Mouse (Mus musculus): ENCODE data around the gene Map4. TPM values are rescaled to one million over a fixed set of nuclear protein-coding genes. Genes with fewer than 3 reads are reported as not detected.

Gene Map4
- polyA plus RNA-seq, 1 experiment from 2014 or later = 90.6 TPM

GRCm38 (mm10) chr9:110044373-110044772, 113.1 kb downstream of the Map4 start:
- Histone ChIP-seq H3K4me3 (ENCODE audit: low read depth, low read length) (no peak overlapping the region), H3K4me1 (ENCODE audit: control insufficient read depth, insufficient read depth, low read length) (0 out of 2 replicates have a peak, but pooled peaks cover 2% of the 10 kb centered on the region), H3K27ac (ENCODE audit: low read depth, low read length) (no peak overlapping the region), H3K9me3 (replicated peaks; ENCODE audit: control insufficient read depth, low read length) (no peaks in the 10 kb centered on the region), H3K36me3 (ENCODE audit: control insufficient read depth, insufficient read depth, low read length) (0 out of 2 replicates have a peak, but pooled peaks cover 3% of the 10 kb centered on the region), H3K27me3 (replicated peaks; ENCODE audit: control insufficient read depth, insufficient read depth, low read length) (no peaks in the 10 kb centered on the region), H3K9ac (ENCODE audit: low read length) (no peak overlapping the region), H3K4me2 (ENCODE audit: low read length) (no peak overlapping the region)
- no peak for DNase-seq (ENCODE audit: low spot score)
- no peak for ATAC-seq
- WGBS = 95% methylated on average over 4 of the region's 4 CpGs

- no peak overlapping the region for H3K9ac ChIP-seq (ENCODE audit: low read length)
- no peak overlapping the region for H3K4me3 ChIP-seq (ENCODE audit: low read depth, low read length)
- H3K27ac ChIP-seq (ENCODE audit: low read depth, low read length) = no peak overlapping the region
- no peaks in the 10 kb centered on the region for H3K27me3 ChIP-seq (replicated peaks; ENCODE audit: control insufficient read depth, insufficient read depth, low read length)
- ATAC-seq = no peak
- no peaks in the 10 kb centered on the region for H3K36me3 ChIP-seq (ENCODE audit: control insufficient read depth, insufficient read depth, low read length)
- H3K4me2 ChIP-seq (ENCODE audit: low read length) = no peak overlapping the region
- H3K9me3 ChIP-seq (replicated peaks; ENCODE audit: control insufficient read depth, low read length) = no peaks in the 10 kb centered on the region
- H3K4me1 ChIP-seq (ENCODE audit: control insufficient read depth, insufficient read depth, low read length) = 0 out of 2 replicates have a peak, but pooled peaks cover 2% of the 10 kb centered on the region
- no peak for DNase-seq (ENCODE audit: low spot score)
Measured at GRCm38 (mm10) chr9:110045763-110046377, 114.6 kb downstream of the Map4 start.

GRCm38 (mm10) chr9:110047260-110047659, 116.0 kb downstream of the Map4 start:
- H3K9ac ChIP-seq (ENCODE audit: low read length) = no peak overlapping the region
- H3K27me3 ChIP-seq (replicated peaks; ENCODE audit: control insufficient read depth, insufficient read depth, low read length) = no peaks in the 10 kb centered on the region
- ATAC-seq (no peak), DNase-seq (ENCODE audit: low spot score) (no peak)
- H3K9me3 ChIP-seq (replicated peaks; ENCODE audit: control insufficient read depth, low read length) = no peaks in the 10 kb centered on the region
- peaks cover 15% of the 10 kb centered on the region for H3K4me1 ChIP-seq (ENCODE audit: control insufficient read depth, insufficient read depth, low read length)
- no peaks in the 10 kb centered on the region for H3K36me3 ChIP-seq (ENCODE audit: control insufficient read depth, insufficient read depth, low read length)
- no peak overlapping the region for H3K4me3 ChIP-seq (ENCODE audit: low read depth, low read length)
- H3K4me2 ChIP-seq (ENCODE audit: low read length) = no peak overlapping the region
- H3K27ac ChIP-seq (ENCODE audit: low read depth, low read length) = no peak overlapping the region

GRCm38 (mm10) chr9:110047857-110048256, 116.6 kb downstream of the Map4 start:
- H3K27ac ChIP-seq (ENCODE audit: low read depth, low read length) = no peak overlapping the region
- ATAC-seq = peak; percentile 42; the same call in 1 of the 2 replicates
- no peaks in the 10 kb centered on the region for H3K36me3 ChIP-seq (ENCODE audit: control insufficient read depth, insufficient read depth, low read length)
- H3K4me3 ChIP-seq (ENCODE audit: low read depth, low read length) = no peak overlapping the region
- peak; percentile 62 for DNase-seq (ENCODE audit: low spot score)
- no peak overlapping the region for H3K4me2 ChIP-seq (ENCODE audit: low read length)
- WGBS = 15% methylated on average over 3 of the region's 3 CpGs
- no peaks in the 10 kb centered on the region for H3K27me3 ChIP-seq (replicated peaks; ENCODE audit: control insufficient read depth, insufficient read depth, low read length)
- H3K9ac ChIP-seq (ENCODE audit: low read length) = no peak overlapping the region
- H3K4me1 ChIP-seq (ENCODE audit: control insufficient read depth, insufficient read depth, low read length) = peaks cover 21% of the 10 kb centered on the region
- no peaks in the 10 kb centered on the region for H3K9me3 ChIP-seq (replicated peaks; ENCODE audit: control insufficient read depth, low read length)

GRCm38 (mm10) chr9:110051184-110051583, 119.9 kb downstream of the Map4 start:
- Histone ChIP-seq H3K4me2 (ENCODE audit: low read length) (peak overlapping the region; percentile 66; the same call in 1 of the 2 replicates), H3K9ac (ENCODE audit: low read length) (no peak overlapping the region), H3K9me3 (replicated peaks; ENCODE audit: control insufficient read depth, low read length) (no peaks in the 10 kb centered on the region), H3K4me1 (ENCODE audit: control insufficient read depth, insufficient read depth, low read length) (peaks cover 36% of the 10 kb centered on the region), H3K36me3 (ENCODE audit: control insufficient read depth, insufficient read depth, low read length) (no peaks in the 10 kb centered on the region), H3K27ac (ENCODE audit: low read depth, low read length) (no peak overlapping the region), H3K4me3 (ENCODE audit: low read depth, low read length) (no peak overlapping the region), H3K27me3 (replicated peaks; ENCODE audit: control insufficient read depth, insufficient read depth, low read length) (no peaks in the 10 kb centered on the region)
- no peak for ATAC-seq
- no peak for DNase-seq (ENCODE audit: low spot score)

GRCm38 (mm10) chr9:110051869-110052661, 120.8 kb downstream of the Map4 start:
- DNase-seq (ENCODE audit: low spot score) (peak; percentile 76), ATAC-seq (peak; percentile 38)
- Histone ChIP-seq H3K27me3 (replicated peaks; ENCODE audit: control insufficient read depth, insufficient read depth, low read length) (no peaks in the 10 kb centered on the region), H3K9me3 (replicated peaks; ENCODE audit: control insufficient read depth, low read length) (no peaks in the 10 kb centered on the region), H3K27ac (ENCODE audit: low read depth, low read length) (peak overlapping the region; percentile 78), H3K36me3 (ENCODE audit: control insufficient read depth, insufficient read depth, low read length) (no peaks in the 10 kb centered on the region), H3K9ac (ENCODE audit: low read length) (peak overlapping the region; percentile 80), H3K4me3 (ENCODE audit: low read depth, low read length) (peak overlapping the region; percentile 41), H3K4me1 (ENCODE audit: control insufficient read depth, insufficient read depth, low read length) (peaks cover 38% of the 10 kb centered on the region), H3K4me2 (ENCODE audit: low read length) (peak overlapping the region; percentile 66)
- 5% methylated on average over 23 of the region's 23 CpGs for WGBS

- Histone ChIP-seq H3K27ac (ENCODE audit: low read depth, low read length) (peak overlapping the region; percentile 78), H3K4me2 (ENCODE audit: low read length) (peak overlapping the region; percentile 66), H3K4me1 (ENCODE audit: control insufficient read depth, insufficient read depth, low read length) (peaks cover 36% of the 10 kb centered on the region), H3K27me3 (replicated peaks; ENCODE audit: control insufficient read depth, insufficient read depth, low read length) (no peaks in the 10 kb centered on the region), H3K9ac (ENCODE audit: low read length) (peak overlapping the region; percentile 80), H3K4me3 (ENCODE audit: low read depth, low read length) (peak overlapping the region; percentile 41), H3K9me3 (replicated peaks; ENCODE audit: control insufficient read depth, low read length) (no peaks in the 10 kb centered on the region), H3K36me3 (ENCODE audit: control insufficient read depth, insufficient read depth, low read length) (no peaks in the 10 kb centered on the region)
- ATAC-seq (peak; percentile 18; the same call in 1 of the 2 replicates), DNase-seq (ENCODE audit: low spot score) (no peak)
- WGBS = 59% methylated on average over 4 of the region's 4 CpGs
Measured at GRCm38 (mm10) chr9:110052951-110053304, 121.7 kb downstream of the Map4 start.

- peak overlapping the region; percentile 80 for H3K9ac ChIP-seq (ENCODE audit: low read length)
- DNase-seq (ENCODE audit: low spot score) (peak; percentile 86), ATAC-seq (peak; percentile 83)
- H3K4me1 ChIP-seq (ENCODE audit: control insufficient read depth, insufficient read depth, low read length) = peaks cover 36% of the 10 kb centered on the region
- H3K4me2 ChIP-seq (ENCODE audit: low read length) = peak overlapping the region; percentile 66
- H3K36me3 ChIP-seq (ENCODE audit: control insufficient read depth, insufficient read depth, low read length) = no peaks in the 10 kb centered on the region
- H3K27ac ChIP-seq (ENCODE audit: low read depth, low read length) = peak overlapping the region; percentile 78
- H3K27me3 ChIP-seq (replicated peaks; ENCODE audit: control insufficient read depth, insufficient read depth, low read length) = no peaks in the 10 kb centered on the region
- 26% methylated on average over 8 of the region's 8 CpGs for WGBS
- H3K4me3 ChIP-seq (ENCODE audit: low read depth, low read length) = peak overlapping the region; percentile 41
- H3K9me3 ChIP-seq (replicated peaks; ENCODE audit: control insufficient read depth, low read length) = no peaks in the 10 kb centered on the region
Measured at GRCm38 (mm10) chr9:110053305-110054079, 122.2 kb downstream of the Map4 start.
